Mouse (Mus musculus): Measurements from ENCODE around the gene Casp3.

The Casp3 gene

GRCm38 (mm10) chr8:46686664-46687336 lies 69.7 kb downstream of the Casp3 start:
- DNase-seq, result peak; percentile 95 to 96
